Mouse (Mus musculus): ENCODE results near the gene Mdm2. TPM values are rescaled to one million over a fixed set of nuclear protein-coding genes. Genes with fewer than 3 reads are reported as not detected.
"Not testable (repeated sequence)": the region's sequence is repeated elsewhere in the genome, so short reads cannot be mapped to it uniquely, and the experiment has no call there.

The Mdm2 gene
- polyA plus RNA-seq (2012; rRNA removed): 21.9 and 22.9 TPM in 2 replicates

DNA sequence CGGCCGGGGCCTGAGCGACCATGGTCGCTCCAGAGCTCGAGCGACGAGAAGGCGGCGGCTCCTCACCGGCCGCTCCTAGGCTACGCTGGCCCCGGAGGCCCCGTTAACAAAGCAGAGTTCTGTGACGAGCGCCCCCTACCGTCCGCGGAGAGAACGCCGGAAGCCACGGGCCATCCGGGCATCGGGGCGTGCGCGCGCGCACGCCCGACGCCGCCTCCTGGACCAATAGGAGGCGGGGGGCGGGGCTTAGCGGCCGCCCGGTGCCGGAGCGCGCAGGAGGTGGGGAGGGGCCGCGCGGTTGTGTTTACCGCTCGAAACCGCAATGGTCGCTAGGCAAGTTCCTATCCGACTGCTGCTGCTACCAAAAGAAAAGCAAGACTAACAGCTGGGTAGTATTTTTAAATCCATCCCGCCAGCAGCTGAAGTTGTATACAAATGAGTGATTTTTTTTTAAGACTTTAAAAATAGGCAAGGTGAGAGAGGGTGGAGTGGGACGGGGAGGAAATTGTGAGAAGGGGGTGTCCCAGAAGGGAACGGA is at the start of gene Mdm2:
TSS of gene Mdm2 (minus strand) at position 155 of the 538 bp plus-strand sequence.
- DNase-seq: peak; percentile 98
- peak within 1 kb of the TSS; percentile 98 for H3K27ac ChIP-seq (ENCODE audit: insufficient read depth, low read depth, low read length)
- H3K27me3 ChIP-seq (replicated peaks; ENCODE audit: control insufficient read depth, insufficient read depth, low read length): no peaks in the 10 kb centered on the region
- H3K36me3 ChIP-seq (ENCODE audit: control insufficient read depth, insufficient read depth, low read length): no peaks in the 10 kb centered on the region; the same call in 1 of the 2 replicates
- under 1% methylated on average over 51 of the region's 52 CpGs for WGBS
- peaks cover 13% of the 10 kb centered on the region for H3K4me1 ChIP-seq (ENCODE audit: control insufficient read depth, insufficient read depth, low read length)
- TF ChIP-seq CTCF (conservative IDR thresholded peaks at IDR 0.05; ENCODE audit: insufficient read depth, insufficient read length, low read depth, low read length): peak; percentile 68
- TF ChIP-seq POLR2A (IDR thresholded peaks at IDR 0.05; ENCODE audit: low read depth, low read length): peak; percentile 42
- peak within 1 kb of the TSS; percentile 98 for H3K4me3 ChIP-seq (ENCODE audit: insufficient read depth, low read depth, low read length)

GRCm38 (mm10) chr10:117759844-117760630 is 49.5 kb upstream of the Mdm2 start:
- Histone ChIP-seq H3K27me3 (replicated peaks; ENCODE audit: control insufficient read depth, insufficient read depth, low read length) (no peaks in the 10 kb centered on the region), H3K36me3 (ENCODE audit: control insufficient read depth, insufficient read depth, low read length) (peaks cover 2% of the 10 kb centered on the region)

DNA sequence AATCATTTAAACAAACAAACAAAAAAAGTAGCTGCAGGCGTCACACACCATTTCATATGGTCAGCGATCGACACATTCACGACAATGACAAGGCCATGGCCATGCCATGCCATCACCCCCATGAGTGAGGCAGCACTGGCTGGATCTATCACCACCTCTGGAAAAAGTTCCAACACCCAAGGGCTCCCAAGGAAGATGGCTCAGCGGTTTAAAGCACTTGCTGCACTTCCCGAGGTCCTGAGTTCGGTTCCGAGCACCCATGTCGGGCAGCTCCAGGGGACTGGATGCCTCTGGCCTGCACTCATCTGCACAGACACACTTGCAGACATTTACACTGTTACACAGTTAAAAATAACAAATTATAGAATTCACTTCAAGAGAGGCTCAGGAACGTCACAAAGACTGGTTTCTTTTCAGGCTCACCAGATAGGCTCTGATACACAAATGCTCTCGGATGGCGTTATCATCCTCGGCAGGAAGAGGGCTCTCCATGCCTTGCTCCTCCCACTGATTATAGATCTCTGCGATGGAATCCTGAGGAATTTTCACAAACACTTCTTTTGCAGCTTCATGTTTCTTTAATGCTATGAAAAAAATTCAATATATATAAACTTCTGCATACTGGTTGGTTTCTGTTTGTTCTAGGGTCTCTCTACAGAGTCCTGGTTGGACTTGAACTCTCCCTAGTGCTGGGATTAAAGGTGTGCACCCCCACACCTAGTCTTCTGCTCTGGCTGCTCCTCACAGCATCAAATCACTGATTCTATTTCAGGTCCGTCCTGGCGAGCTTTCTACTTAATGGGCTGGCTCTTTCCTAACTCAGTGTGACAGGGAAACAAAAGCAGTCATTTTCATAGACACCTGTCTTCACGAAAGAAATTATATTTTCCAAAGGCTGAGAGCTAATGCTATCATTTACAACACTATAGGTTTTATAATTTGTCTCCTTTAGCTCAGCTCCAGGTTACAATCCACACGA is 48.5 kb upstream of the Mdm2 start:
- 91% methylated on average over 18 of the region's 18 CpGs for WGBS
- TF ChIP-seq CTCF (conservative IDR thresholded peaks at IDR 0.05; ENCODE audit: insufficient read depth, insufficient read length, low read depth, low read length): no peak
- no peak for TF ChIP-seq POLR2A (IDR thresholded peaks at IDR 0.05; ENCODE audit: low read depth, low read length)
- H3K4me1 ChIP-seq (ENCODE audit: control insufficient read depth, insufficient read depth, low read length): no peaks in the 10 kb centered on the region
- no peak overlapping the region for H3K27ac ChIP-seq (ENCODE audit: insufficient read depth, low read depth, low read length)
- DNase-seq: no peak
- H3K4me3 ChIP-seq (ENCODE audit: insufficient read depth, low read depth, low read length): no peak overlapping the region
- H3K36me3 ChIP-seq (ENCODE audit: control insufficient read depth, insufficient read depth, low read length): peaks cover 2% of the 10 kb centered on the region
- H3K27me3 ChIP-seq (replicated peaks; ENCODE audit: control insufficient read depth, insufficient read depth, low read length): no peaks in the 10 kb centered on the region

More at GRCm38 (mm10) chr10:117759844-117760630, 49.5 kb upstream of the Mdm2 start:
- TF ChIP-seq POLR2A (IDR thresholded peaks at IDR 0.05; ENCODE audit: low read depth, low read length) (no peak), CTCF (conservative IDR thresholded peaks at IDR 0.05; ENCODE audit: insufficient read depth, insufficient read length, low read depth, low read length) (no peak)
- Histone ChIP-seq H3K4me1 (ENCODE audit: control insufficient read depth, insufficient read depth, low read length) (no peaks in the 10 kb centered on the region; the same call in 1 of the 2 replicates), H3K27ac (ENCODE audit: insufficient read depth, low read depth, low read length) (no peak overlapping the region), H3K4me3 (ENCODE audit: insufficient read depth, low read depth, low read length) (no peak overlapping the region)
- DNase-seq: no peak
- 92% methylated on average over 10 of the region's 10 CpGs for WGBS

DNA sequence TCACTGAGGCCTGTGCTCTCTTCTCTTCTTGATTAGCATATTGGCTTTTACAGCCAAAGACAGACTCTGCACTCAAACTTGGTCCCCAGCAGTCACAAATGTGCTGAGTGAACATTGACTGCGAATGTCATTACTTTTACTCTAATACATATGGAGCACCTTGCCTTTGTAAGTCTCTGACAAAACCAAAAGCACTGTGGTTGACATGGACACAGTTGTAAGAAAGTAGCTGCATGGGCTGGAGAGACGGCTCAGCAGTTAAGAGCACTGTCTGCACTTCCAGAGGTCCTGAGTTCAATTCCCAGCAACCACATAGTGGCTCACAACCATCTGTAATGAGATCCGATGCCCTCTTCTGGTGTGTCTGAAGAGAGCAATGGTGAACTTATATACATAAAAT is 47.8 kb upstream of the Mdm2 start:
- not testable (repeated sequence) for H3K27ac ChIP-seq (ENCODE audit: insufficient read depth, low read depth, low read length); H3K27me3 ChIP-seq (replicated peaks; ENCODE audit: control insufficient read depth, insufficient read depth, low read length); DNase-seq; H3K4me1 ChIP-seq (ENCODE audit: control insufficient read depth, insufficient read depth, low read length); H3K4me3 ChIP-seq (ENCODE audit: insufficient read depth, low read depth, low read length); H3K36me3 ChIP-seq (ENCODE audit: control insufficient read depth, insufficient read depth, low read length)
- WGBS: 95% methylated on average over 3 of the region's 3 CpGs

DNA sequence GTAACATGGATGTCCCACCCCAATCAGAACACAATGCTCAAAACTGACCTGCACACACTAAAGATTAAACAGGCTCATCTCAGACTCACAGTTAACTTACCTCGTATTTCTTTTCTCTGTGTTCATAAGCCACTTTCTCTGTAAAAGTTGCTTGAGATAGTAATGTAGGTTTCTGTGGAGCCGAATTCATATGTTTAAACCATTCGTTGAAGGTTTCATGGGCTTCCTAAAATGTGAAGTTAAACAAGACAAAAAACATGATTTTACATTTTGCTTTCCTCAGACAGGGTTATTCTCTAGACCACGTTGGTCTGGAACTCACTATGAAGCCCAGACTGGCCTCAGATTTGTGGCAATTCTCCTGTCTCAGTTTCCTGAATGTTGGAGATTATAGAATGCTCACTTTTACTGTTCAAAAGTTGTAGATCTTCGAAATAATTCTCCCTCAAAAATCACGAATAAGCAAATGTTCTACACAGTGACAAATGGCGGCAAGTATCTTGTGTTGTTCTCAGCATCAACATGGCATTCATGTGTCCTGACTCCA is 47.3 kb upstream of the Mdm2 start:
- no peak for TF ChIP-seq POLR2A (IDR thresholded peaks at IDR 0.05; ENCODE audit: low read depth, low read length)
- no peak for TF ChIP-seq CTCF (conservative IDR thresholded peaks at IDR 0.05; ENCODE audit: insufficient read depth, insufficient read length, low read depth, low read length)
- no peak overlapping the region for H3K4me3 ChIP-seq (ENCODE audit: insufficient read depth, low read depth, low read length)
- H3K36me3 ChIP-seq (ENCODE audit: control insufficient read depth, insufficient read depth, low read length): peaks cover 2% of the 10 kb centered on the region
- H3K27me3 ChIP-seq (replicated peaks; ENCODE audit: control insufficient read depth, insufficient read depth, low read length): no peaks in the 10 kb centered on the region
- H3K27ac ChIP-seq (ENCODE audit: insufficient read depth, low read depth, low read length): no peak overlapping the region
- WGBS: 94% methylated on average over 7 of the region's 7 CpGs
- no peaks in the 10 kb centered on the region for H3K4me1 ChIP-seq (ENCODE audit: control insufficient read depth, insufficient read depth, low read length)
- no peak for DNase-seq

- no peaks in the 10 kb centered on the region for H3K27me3 ChIP-seq (replicated peaks; ENCODE audit: control insufficient read depth, insufficient read depth, low read length)
- no peak overlapping the region for H3K4me3 ChIP-seq (ENCODE audit: insufficient read depth, low read depth, low read length)
- no peaks in the 10 kb centered on the region for H3K4me1 ChIP-seq (ENCODE audit: control insufficient read depth, insufficient read depth, low read length)
- TF ChIP-seq POLR2A (IDR thresholded peaks at IDR 0.05; ENCODE audit: low read depth, low read length): no peak
- TF ChIP-seq CTCF (conservative IDR thresholded peaks at IDR 0.05; ENCODE audit: insufficient read depth, insufficient read length, low read depth, low read length): no peak
- no peak for DNase-seq
- peaks cover 2% of the 10 kb centered on the region for H3K36me3 ChIP-seq (ENCODE audit: control insufficient read depth, insufficient read depth, low read length)
- WGBS: 89% methylated on average over 1 of the region's 1 CpGs
- H3K27ac ChIP-seq (ENCODE audit: insufficient read depth, low read depth, low read length): no peak overlapping the region
These were observed 46.7 kb upstream of the Mdm2 start for GRCm38 (mm10) chr10:117757259-117757658.
